Mouse (Mus musculus): ENCODE data around the gene Radil. TPM values are rescaled to one million over a fixed set of nuclear protein-coding genes. Genes with fewer than 3 reads are reported as not detected.

Gene Radil
- total and polyA plus RNA-seq, 2 experiments from 2014 or later, result 15.4 to 17.0 TPM

DNA sequence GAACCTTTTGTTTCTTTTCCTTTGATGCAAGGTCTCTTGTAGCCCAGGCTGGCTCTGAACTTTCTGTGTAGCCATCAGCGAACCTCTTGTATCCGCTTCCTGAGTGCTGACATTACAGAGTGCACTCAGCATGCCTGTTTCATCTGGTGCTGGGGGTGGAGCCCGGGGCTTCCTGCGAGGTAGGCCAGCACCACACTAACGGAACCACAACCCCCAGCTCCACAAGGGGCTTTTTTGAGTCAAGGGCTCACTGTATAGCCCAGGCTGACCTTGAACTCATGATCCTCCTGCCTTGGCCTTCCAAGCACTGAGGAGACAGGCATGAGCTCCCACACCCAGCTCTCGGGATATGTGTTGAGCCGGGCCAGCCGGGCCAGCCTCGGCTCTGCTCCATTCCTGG, 100.1 kb downstream of the Radil start:
- Histone ChIP-seq H3K9ac (replicated peaks; ENCODE audit: low read length, poor library complexity, severe bottlenecking) (no peak overlapping the region), H3K9me3 (ENCODE audit: low read length) (no peaks in the 10 kb centered on the region), H3K27ac (ENCODE audit: low read depth, low read length) (no peak overlapping the region), H3K36me3 (ENCODE audit: insufficient read depth, low read length) (peaks cover 38% of the 10 kb centered on the region), H3K27me3 (ENCODE audit: insufficient read depth, low read length) (no peaks in the 10 kb centered on the region), H3K4me3 (ENCODE audit: low read depth, low read length) (no peak overlapping the region), H3K4me2 (ENCODE audit: low read depth, low read length, poor library complexity, severe bottlenecking) (no peak overlapping the region), H3K4me1 (ENCODE audit: insufficient read depth, low read length) (no peaks in the 10 kb centered on the region)
- DNase-seq (ENCODE audit: low spot score), result no peak
- no peak for ATAC-seq (ENCODE audit: low FRiP score)
- WGBS, result 91% methylated on average over 9 of the region's 9 CpGs
- TF ChIP-seq CTCF (IDR thresholded peaks at IDR 0.05), result no peak

DNA sequence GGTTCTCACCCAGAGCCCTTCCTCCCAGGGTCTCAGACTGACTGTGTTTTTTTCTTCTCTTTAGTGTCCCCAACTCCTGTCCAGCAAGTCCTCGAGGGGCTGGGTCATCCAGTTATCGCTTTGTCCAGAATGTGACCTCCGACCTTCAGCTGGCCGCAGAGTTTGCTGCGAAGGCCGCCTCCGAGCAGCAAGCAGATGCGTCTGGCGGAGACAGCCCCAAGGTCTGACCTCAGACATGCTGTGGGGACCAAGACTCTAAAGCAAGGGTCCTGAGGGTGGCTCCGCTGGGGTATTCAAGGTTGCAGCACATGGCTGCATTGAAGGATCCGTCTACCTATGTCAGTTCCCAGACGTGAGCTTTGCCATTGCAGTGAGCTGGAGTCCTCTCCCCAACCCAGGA, 102.3 kb downstream of the Radil start:
- no peak for ATAC-seq (ENCODE audit: low FRiP score)
- H3K4me2 ChIP-seq (ENCODE audit: low read depth, low read length, poor library complexity, severe bottlenecking), result no peak overlapping the region
- 84% methylated on average over 12 of the region's 12 CpGs for WGBS
- H3K36me3 ChIP-seq (ENCODE audit: insufficient read depth, low read length), result peaks cover 25% of the 10 kb centered on the region
- no peak overlapping the region for H3K4me3 ChIP-seq (ENCODE audit: low read depth, low read length)
- H3K9ac ChIP-seq (replicated peaks; ENCODE audit: low read length, poor library complexity, severe bottlenecking), result no peak overlapping the region
- H3K9me3 ChIP-seq (ENCODE audit: low read length), result no peaks in the 10 kb centered on the region
- no peaks in the 10 kb centered on the region; the same call in 1 of the 2 replicates for H3K4me1 ChIP-seq (ENCODE audit: insufficient read depth, low read length)
- no peak for DNase-seq (ENCODE audit: low spot score)
- TF ChIP-seq CTCF (IDR thresholded peaks at IDR 0.05), result no peak
- no peaks in the 10 kb centered on the region for H3K27me3 ChIP-seq (ENCODE audit: insufficient read depth, low read length)
- no peak overlapping the region for H3K27ac ChIP-seq (ENCODE audit: low read depth, low read length)

DNA sequence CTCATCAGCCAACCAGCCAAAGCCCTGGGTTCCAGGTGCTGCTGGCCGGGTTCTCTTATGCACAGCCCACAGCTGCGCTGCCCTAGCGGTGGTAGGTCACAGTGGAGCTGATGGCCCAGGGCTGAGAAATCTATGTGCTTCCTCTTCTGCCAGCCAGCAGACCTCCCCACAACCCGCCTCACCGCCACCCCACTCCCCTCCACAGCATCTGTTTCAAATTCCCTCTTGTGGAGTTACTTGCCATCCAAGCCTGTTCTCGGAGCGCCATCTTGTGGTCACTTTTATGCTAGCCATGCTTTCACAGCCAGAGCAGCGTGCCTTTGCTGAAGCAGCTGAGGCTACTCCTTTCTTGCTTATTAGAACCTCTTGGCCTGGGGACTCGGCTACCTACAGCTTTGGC, 102.8 kb downstream of the Radil start:
- peaks cover 19% of the 10 kb centered on the region for H3K36me3 ChIP-seq (ENCODE audit: insufficient read depth, low read length)
- ATAC-seq (ENCODE audit: low FRiP score) (peak; percentile 72), DNase-seq (ENCODE audit: low spot score) (peak; percentile 93)
- no peaks in the 10 kb centered on the region; the same call in 1 of the 2 replicates for H3K4me1 ChIP-seq (ENCODE audit: insufficient read depth, low read length)
- peak; percentile 99 for TF ChIP-seq CTCF (IDR thresholded peaks at IDR 0.05)
- H3K9ac ChIP-seq (replicated peaks; ENCODE audit: low read length, poor library complexity, severe bottlenecking), result 0 out of 2 replicates have a peak overlapping the region, but pooled peaks have one; percentile 24
- H3K9me3 ChIP-seq (ENCODE audit: low read length), result no peaks in the 10 kb centered on the region
- H3K4me2 ChIP-seq (ENCODE audit: low read depth, low read length, poor library complexity, severe bottlenecking), result no peak overlapping the region
- 6% methylated on average over 9 of the region's 9 CpGs for WGBS
- no peaks in the 10 kb centered on the region for H3K27me3 ChIP-seq (ENCODE audit: insufficient read depth, low read length)
- no peak overlapping the region for H3K4me3 ChIP-seq (ENCODE audit: low read depth, low read length)
- no peak overlapping the region for H3K27ac ChIP-seq (ENCODE audit: low read depth, low read length)

DNA sequence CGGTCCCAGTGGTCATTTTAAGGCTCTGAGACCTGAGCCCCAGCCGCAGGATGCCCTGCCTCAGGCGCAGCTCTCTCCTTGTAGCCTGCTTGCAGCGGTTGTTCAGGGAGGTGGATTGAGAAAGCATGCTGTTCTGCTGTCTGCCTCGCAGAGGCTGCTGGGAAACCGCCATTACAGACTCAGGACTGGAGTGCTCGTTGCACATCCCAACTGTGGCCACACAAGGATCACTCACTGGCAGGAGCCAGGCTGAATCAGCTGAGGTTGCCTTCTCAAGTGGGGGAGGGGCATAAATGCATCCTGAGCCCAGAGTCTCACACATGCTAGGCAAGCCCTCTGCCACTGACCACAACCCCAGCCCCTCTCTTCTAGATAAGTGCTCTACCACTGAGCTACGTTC, 105.2 kb downstream of the Radil start:
- WGBS, result 41% methylated on average over 8 of the region's 8 CpGs
- no peak overlapping the region for H3K4me3 ChIP-seq (ENCODE audit: low read depth, low read length)
- no peak for ATAC-seq (ENCODE audit: low FRiP score)
- H3K27me3 ChIP-seq (ENCODE audit: insufficient read depth, low read length), result no peaks in the 10 kb centered on the region
- peak; percentile 38 for DNase-seq (ENCODE audit: low spot score)
- H3K36me3 ChIP-seq (ENCODE audit: insufficient read depth, low read length), result peaks cover 12% of the 10 kb centered on the region
- H3K9ac ChIP-seq (replicated peaks; ENCODE audit: low read length, poor library complexity, severe bottlenecking), result no peak overlapping the region
- no peaks in the 10 kb centered on the region for H3K9me3 ChIP-seq (ENCODE audit: low read length)
- no peak overlapping the region for H3K27ac ChIP-seq (ENCODE audit: low read depth, low read length)
- no peak; the same call in 1 of the 2 replicates for TF ChIP-seq CTCF (IDR thresholded peaks at IDR 0.05)
- H3K4me2 ChIP-seq (ENCODE audit: low read depth, low read length, poor library complexity, severe bottlenecking), result no peak overlapping the region
- no peaks in the 10 kb centered on the region; the same call in 1 of the 2 replicates for H3K4me1 ChIP-seq (ENCODE audit: insufficient read depth, low read length)

DNA sequence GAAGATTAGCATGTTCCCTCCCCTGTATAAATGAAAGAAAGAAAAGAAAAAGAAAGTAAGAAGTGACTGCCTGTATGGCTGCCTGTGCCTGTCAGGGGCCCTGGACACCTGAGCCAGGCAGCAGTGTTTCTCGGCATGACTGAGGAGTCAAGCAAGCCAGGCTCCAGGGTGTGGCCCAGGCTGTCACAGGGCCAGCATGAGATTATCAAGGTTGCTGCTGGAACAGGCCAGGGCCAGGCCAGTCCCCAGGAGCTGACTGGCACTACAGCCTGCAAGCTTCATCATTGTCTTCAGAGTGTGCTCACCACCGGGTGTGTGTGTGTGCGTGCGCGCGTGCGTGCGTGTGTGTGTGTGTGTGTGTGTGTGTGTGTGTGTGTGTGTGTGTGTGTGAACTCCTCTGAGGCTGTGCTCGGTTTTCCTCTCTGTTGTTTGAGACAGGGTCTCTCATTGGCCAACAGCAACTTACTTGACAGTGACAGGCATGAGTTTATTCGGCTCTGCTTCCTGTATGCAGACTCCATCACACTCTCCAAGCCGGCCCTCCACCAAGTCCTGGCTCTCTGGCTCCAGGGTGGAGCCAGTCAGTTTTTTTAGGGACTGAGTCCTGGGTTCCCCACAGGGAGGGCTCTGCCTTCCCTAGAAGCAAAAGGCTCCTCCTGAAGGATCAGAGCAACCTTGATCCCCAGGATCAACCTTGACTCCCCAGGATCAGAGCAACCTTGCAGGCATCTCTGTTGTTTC, 105.9 kb downstream of the Radil start:
- H3K36me3 ChIP-seq (ENCODE audit: insufficient read depth, low read length), result peaks cover 6% of the 10 kb centered on the region; the same call in 1 of the 2 replicates
- no peak overlapping the region for H3K9ac ChIP-seq (replicated peaks; ENCODE audit: low read length, poor library complexity, severe bottlenecking)
- no peak overlapping the region for H3K4me2 ChIP-seq (ENCODE audit: low read depth, low read length, poor library complexity, severe bottlenecking)
- WGBS, result 65% methylated on average over 9 of the region's 11 CpGs
- DNase-seq (ENCODE audit: low spot score) (no peak), ATAC-seq (ENCODE audit: low FRiP score) (no peak)
- no peak overlapping the region for H3K4me3 ChIP-seq (ENCODE audit: low read depth, low read length)
- peaks cover 2% of the 10 kb centered on the region for H3K4me1 ChIP-seq (ENCODE audit: insufficient read depth, low read length)
- no peaks in the 10 kb centered on the region for H3K9me3 ChIP-seq (ENCODE audit: low read length)
- H3K27ac ChIP-seq (ENCODE audit: low read depth, low read length), result no peak overlapping the region
- no peak for TF ChIP-seq CTCF (IDR thresholded peaks at IDR 0.05)
- H3K27me3 ChIP-seq (ENCODE audit: insufficient read depth, low read length), result no peaks in the 10 kb centered on the region

DNA sequence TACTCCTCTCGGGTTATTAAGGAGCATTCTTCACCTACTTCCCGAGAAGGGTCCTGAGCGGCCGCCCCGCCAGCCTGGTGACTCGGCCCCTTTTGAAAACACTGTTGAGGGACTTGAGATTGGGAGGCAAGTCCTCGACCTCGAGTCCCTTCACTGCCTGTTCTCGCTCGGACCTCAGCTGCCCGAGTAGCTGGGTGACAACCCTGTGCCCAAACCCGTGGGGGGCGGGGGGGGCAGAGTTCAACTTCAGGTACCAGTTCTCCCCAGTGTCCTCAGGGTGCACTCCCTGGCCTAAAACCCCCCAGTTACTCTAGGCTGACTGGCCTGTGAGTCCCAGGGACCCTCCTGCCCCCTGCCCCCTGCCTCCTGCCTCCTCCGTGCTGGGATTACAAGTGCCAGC, 106.9 kb downstream of the Radil start:
- DNase-seq (ENCODE audit: low spot score) (no peak), ATAC-seq (ENCODE audit: low FRiP score) (no peak)
- Histone ChIP-seq H3K36me3 (ENCODE audit: insufficient read depth, low read length) (peaks cover 4% of the 10 kb centered on the region; the same call in 1 of the 2 replicates), H3K27ac (ENCODE audit: low read depth, low read length) (no peak overlapping the region), H3K4me1 (ENCODE audit: insufficient read depth, low read length) (peaks cover 5% of the 10 kb centered on the region), H3K9ac (replicated peaks; ENCODE audit: low read length, poor library complexity, severe bottlenecking) (no peak overlapping the region), H3K4me2 (ENCODE audit: low read depth, low read length, poor library complexity, severe bottlenecking) (no peak overlapping the region), H3K9me3 (ENCODE audit: low read length) (no peaks in the 10 kb centered on the region), H3K4me3 (ENCODE audit: low read depth, low read length) (no peak overlapping the region), H3K27me3 (ENCODE audit: insufficient read depth, low read length) (no peaks in the 10 kb centered on the region)
- no peak for TF ChIP-seq CTCF (IDR thresholded peaks at IDR 0.05)
- WGBS, result 78% methylated on average over 14 of the region's 14 CpGs

Measured in midbrain, postnatal 0 days (tissue).